Mouse (Mus musculus): ENCODE results near the gene Scml4.

DNA sequence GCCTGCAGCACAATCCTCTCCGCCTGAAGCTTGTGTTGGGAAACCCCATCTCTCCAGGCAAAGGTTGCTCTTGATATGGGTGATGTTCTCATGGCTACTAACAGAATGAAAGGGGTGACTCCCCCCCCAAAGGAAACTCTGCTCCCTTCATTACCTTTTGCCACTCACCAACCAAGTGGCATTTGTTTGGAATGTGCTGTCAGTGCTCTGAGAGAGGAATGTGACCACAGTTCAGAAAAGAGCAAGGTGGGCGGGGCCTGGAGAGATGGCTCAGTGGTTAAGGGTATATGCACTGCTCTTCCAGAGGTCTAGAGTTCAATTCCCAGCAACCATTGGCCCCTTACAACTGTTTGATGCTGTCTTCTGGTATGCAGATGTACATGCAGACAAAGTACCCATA, 3.1 kb upstream of the Scml4 start:
- TF ChIP-seq POLR2A (IDR thresholded peaks at IDR 0.05; ENCODE audit: borderline replicate concordance, low read depth, low read length): no peak
- no peak for TF ChIP-seq CTCF (IDR thresholded peaks at IDR 0.05; ENCODE audit: low read depth, low read length)
